Mouse (Mus musculus): ENCODE results near the gene Reg4.

DNA sequence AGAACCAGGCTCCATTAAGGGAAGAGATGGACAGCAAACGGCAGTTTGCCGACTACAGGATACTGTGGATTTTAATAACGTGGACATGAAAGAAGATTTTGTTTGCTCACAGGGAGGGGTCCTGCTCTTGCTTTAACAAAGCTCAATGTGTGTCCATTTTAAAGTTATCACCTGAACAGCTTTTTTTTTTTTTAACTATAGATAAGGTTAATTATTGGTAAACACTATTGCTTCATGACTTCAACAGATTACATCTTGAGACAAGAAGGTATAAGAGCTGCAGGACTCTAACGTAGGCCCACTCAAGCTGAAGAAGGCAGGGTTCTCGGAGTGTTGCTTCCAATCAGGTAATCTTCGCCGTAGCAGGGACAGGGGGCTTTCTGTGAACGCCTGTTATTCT, at the start of gene Reg4:
- TF ChIP-seq CTCF (IDR thresholded peaks at IDR 0.05; ENCODE audit: control insufficient read depth, insufficient read depth, low read length) (no peak), POLR2A (IDR thresholded peaks at IDR 0.05; ENCODE audit: borderline replicate concordance, control insufficient read depth, low read depth, low read length) (no peak)

All from bone marrow, adult 2 months (tissue).